Mouse (Mus musculus) thymus, adult 2 months (tissue): ENCODE measurements at regions not wholly inside any gene's neighbourhood (a gene's known extent, or its start where the extent isn't known, plus 50 kb on each side); places are given as distances from the start of the nearest gene placed in this dataset.

ENCODE experiments used
- CTCF ChIP-seq: fragments of 200-500 bp; IDR thresholded peaks from 2 replicates; pipeline ENCODE4 v1.5.1; 2012; ENCODE audit warnings: mild to moderate bottlenecking, control low read depth, low read length, moderate library complexity, borderline replicate concordance; ENCODE audit not compliant: control insufficient read depth, poor library complexity, insufficient read depth; ENCODE audit errors: extremely low read depth
- POLR2A ChIP-seq: fragments of 200-500 bp; IDR thresholded peaks from 2 replicates; pipeline ENCODE4 v1.6.1; 2012; ENCODE audit warnings: mild to moderate bottlenecking, low read length, control low read depth, moderate library complexity; ENCODE audit not compliant: control insufficient read depth, poor library complexity, insufficient read depth; ENCODE audit errors: extremely low read depth

GRCm38 (mm10) chr3:136471693-136472092, 145.8 kb upstream of the Bank1 start:
- no peak for TF ChIP-seq CTCF
- TF ChIP-seq POLR2A, result no peak
